Mouse (Mus musculus): ENCODE measurements around the gene Otud7b. TPM values are rescaled to one million over a fixed set of nuclear protein-coding genes. Genes with fewer than 3 reads are reported as not detected.

The Otud7b gene
- total RNA-seq, 2 experiments from 2014 or later, result 2.1 to 6.1 TPM

Other genes starting within 250 kb of the Otud7b start
- gene Prpf3, start 248.6 kb upstream of the Otud7b start, total RNA-seq (2015; ENCODE audit: low replicate concordance), result 6.0 and 12.5 TPM in 2 replicates
- gene Prpf3, start 248.6 kb upstream of the Otud7b start, total RNA-seq (2017; ENCODE audit: low replicate concordance), result 14.6 and 21.2 TPM in 2 replicates
- 35.5 and 95.7 TPM in 2 replicates for gene Mrps21, start 233.0 kb upstream of the Otud7b start, total RNA-seq (2015; ENCODE audit: low replicate concordance)
- gene Mrps21, start 233.0 kb upstream of the Otud7b start, total RNA-seq (2017; ENCODE audit: low replicate concordance), result 87.3 and 106 TPM in 2 replicates
- not detected in 2 replicates for gene Ciart, start 222.3 kb upstream of the Otud7b start, total RNA-seq (2015; ENCODE audit: low replicate concordance)
- gene Ciart, start 222.3 kb upstream of the Otud7b start, total RNA-seq (2017; ENCODE audit: low replicate concordance), result not detected in 2 replicates
- gene BC028528, start 212.5 kb upstream of the Otud7b start, total RNA-seq (2015; ENCODE audit: low replicate concordance), result 19.0 and 37.9 TPM in 2 replicates
- gene BC028528, start 212.5 kb upstream of the Otud7b start, total RNA-seq (2017; ENCODE audit: low replicate concordance), result 7.0 and 15.9 TPM in 2 replicates
- 8.8 and 13.1 TPM in 2 replicates for gene Aph1a, start 210.6 kb upstream of the Otud7b start, total RNA-seq (2015; ENCODE audit: low replicate concordance)
- 6.1 and 9.8 TPM in 2 replicates for gene Aph1a, start 210.6 kb upstream of the Otud7b start, total RNA-seq (2017; ENCODE audit: low replicate concordance)
- gene Car14, start 199.8 kb upstream of the Otud7b start, total RNA-seq (2015; ENCODE audit: low replicate concordance), result not detected in 2 replicates
- gene Car14, start 199.8 kb upstream of the Otud7b start, total RNA-seq (2017; ENCODE audit: low replicate concordance), result not detected in 2 replicates
- gene Anp32e, start 175.3 kb upstream of the Otud7b start, total RNA-seq (2015; ENCODE audit: low replicate concordance), result 37.6 and 46.3 TPM in 2 replicates
- gene Anp32e, start 175.3 kb upstream of the Otud7b start, total RNA-seq (2017; ENCODE audit: low replicate concordance), result 212 and 278 TPM in 2 replicates
- 6.7 and 10.8 TPM in 2 replicates for gene Plekho1, start 108.5 kb upstream of the Otud7b start, total RNA-seq (2015; ENCODE audit: low replicate concordance)
- 8.2 and 10.1 TPM in 2 replicates for gene Plekho1, start 108.5 kb upstream of the Otud7b start, total RNA-seq (2017; ENCODE audit: low replicate concordance)
- gene Vps45, start 46.1 kb upstream of the Otud7b start, total RNA-seq (2015; ENCODE audit: low replicate concordance), result 2.5 and 14.2 TPM in 2 replicates
- gene Vps45, start 46.1 kb upstream of the Otud7b start, total RNA-seq (2017; ENCODE audit: low replicate concordance), result 5.1 and 7.1 TPM in 2 replicates
- not detected in 2 replicates for gene Mtmr11, start 57.5 kb downstream of the Otud7b start, total RNA-seq (2015; ENCODE audit: low replicate concordance)
- 0.34 TPM in 1 of 2 replicates, not detected in the other for gene Mtmr11, start 57.5 kb downstream of the Otud7b start, total RNA-seq (2017; ENCODE audit: low replicate concordance)
- 20.9 and 24.9 TPM in 2 replicates for gene Sf3b4, start 67.8 kb downstream of the Otud7b start, total RNA-seq (2015; ENCODE audit: low replicate concordance)
- 3.6 and 3.8 TPM in 2 replicates for gene Sf3b4, start 67.8 kb downstream of the Otud7b start, total RNA-seq (2017; ENCODE audit: low replicate concordance)
- gene Sv2a, start 76.6 kb downstream of the Otud7b start, total RNA-seq (2015; ENCODE audit: low replicate concordance), result not detected in 2 replicates
- not detected in 2 replicates for gene Sv2a, start 76.6 kb downstream of the Otud7b start, total RNA-seq (2017; ENCODE audit: low replicate concordance)
- 8.8 TPM in 1 of 2 replicates, not detected in the other for gene Bola1, start 115.2 kb downstream of the Otud7b start, total RNA-seq (2015; ENCODE audit: low replicate concordance)
- gene Bola1, start 115.2 kb downstream of the Otud7b start, total RNA-seq (2017; ENCODE audit: low replicate concordance), result 3.2 and 5.9 TPM in 2 replicates
- gene Hist2h2ab, start 115.3 kb downstream of the Otud7b start, total RNA-seq (2015; ENCODE audit: low replicate concordance), result 6.5 TPM in 1 of 2 replicates, not detected in the other
- 35.6 and 94.8 TPM in 2 replicates for gene Hist2h2ab, start 115.3 kb downstream of the Otud7b start, total RNA-seq (2017; ENCODE audit: low replicate concordance)
- gene Hist2h2ac, start 116.4 kb downstream of the Otud7b start, total RNA-seq (2015; ENCODE audit: low replicate concordance), result 18.3 and 36.8 TPM in 2 replicates
- 1,217 and 1,495 TPM in 2 replicates for gene Hist2h2ac, start 116.4 kb downstream of the Otud7b start, total RNA-seq (2017; ENCODE audit: low replicate concordance)
- 19.2 and 22.6 TPM in 2 replicates for gene Hist2h2be, start 116.6 kb downstream of the Otud7b start, total RNA-seq (2015; ENCODE audit: low replicate concordance)
- gene Hist2h2be, start 116.6 kb downstream of the Otud7b start, total RNA-seq (2017; ENCODE audit: low replicate concordance), result 19.5 and 32.7 TPM in 2 replicates
- 139 and 198 TPM in 2 replicates for gene Hist2h3c2, start 134.6 kb downstream of the Otud7b start, total RNA-seq (2015; ENCODE audit: low replicate concordance)
- gene Hist2h3c2, start 134.6 kb downstream of the Otud7b start, total RNA-seq (2017; ENCODE audit: low replicate concordance), result 86.0 and 97.2 TPM in 2 replicates
- 65.5 and 89.0 TPM in 2 replicates for gene Hist2h2aa2, start 135.7 kb downstream of the Otud7b start, total RNA-seq (2015; ENCODE audit: low replicate concordance)
- gene Hist2h2aa2, start 135.7 kb downstream of the Otud7b start, total RNA-seq (2017; ENCODE audit: low replicate concordance), result 1,562 and 3,181 TPM in 2 replicates
- not detected in 2 replicates for gene Hist2h2aa1, start 141.0 kb downstream of the Otud7b start, total RNA-seq (2015; ENCODE audit: low replicate concordance)
- gene Hist2h2aa1, start 141.0 kb downstream of the Otud7b start, total RNA-seq (2017; ENCODE audit: low replicate concordance), result 1,803 and 3,861 TPM in 2 replicates
- 16.7 and 20.9 TPM in 2 replicates for gene Hist2h3c1, start 142.2 kb downstream of the Otud7b start, total RNA-seq (2015; ENCODE audit: low replicate concordance)
- 15.1 TPM in 1 of 2 replicates, not detected in the other for gene Hist2h3c1, start 142.2 kb downstream of the Otud7b start, total RNA-seq (2017; ENCODE audit: low replicate concordance)
- gene Hist2h4, start 158.8 kb downstream of the Otud7b start, total RNA-seq (2015; ENCODE audit: low replicate concordance), result 114 and 128 TPM in 2 replicates
- gene Hist2h4, start 158.8 kb downstream of the Otud7b start, total RNA-seq (2017; ENCODE audit: low replicate concordance), result 46.8 and 67.0 TPM in 2 replicates
- gene Hist2h3b, start 164.1 kb downstream of the Otud7b start, total RNA-seq (2015; ENCODE audit: low replicate concordance), result 373 and 489 TPM in 2 replicates
- 312 and 340 TPM in 2 replicates for gene Hist2h3b, start 164.1 kb downstream of the Otud7b start, total RNA-seq (2017; ENCODE audit: low replicate concordance)
- 715 and 759 TPM in 2 replicates for gene Hist2h2bb, start 165.2 kb downstream of the Otud7b start, total RNA-seq (2015; ENCODE audit: low replicate concordance)
- 2,995 and 4,039 TPM in 2 replicates for gene Hist2h2bb, start 165.2 kb downstream of the Otud7b start, total RNA-seq (2017; ENCODE audit: low replicate concordance)
- gene Fcgr1, start 189.4 kb downstream of the Otud7b start, total RNA-seq (2015; ENCODE audit: low replicate concordance), result 9.0 and 10.8 TPM in 2 replicates
- 4.0 and 4.5 TPM in 2 replicates for gene Fcgr1, start 189.4 kb downstream of the Otud7b start, total RNA-seq (2017; ENCODE audit: low replicate concordance)